Mouse (Mus musculus) brown adipose tissue, adult 24 weeks (tissue): ENCODE data around the gene Chrng. TPM values are rescaled to one million over a fixed set of nuclear protein-coding genes. Genes with fewer than 3 reads are reported as not detected.
A peak's percentile ranks its signal among the peaks of the same experiment; 100 is the strongest.

ENCODE experiments used
- H3K27ac ChIP-seq: fragments of 200-500 bp; replicated peaks from 2 replicates; pipeline ENCODE4 v1.5.1; 2012; ENCODE audit warnings: low read depth, mild to moderate bottlenecking, low read length
- H3K4me1 ChIP-seq: fragments of 200-500 bp; 2 replicates; pipeline ENCODE4 v1.6.1; 2012; ENCODE audit warnings: low read length, mixed read lengths; ENCODE audit not compliant: control insufficient read depth, insufficient read depth, insufficient read length
- H3K4me3 ChIP-seq: fragments of 200-500 bp; 2 replicates; pipeline ENCODE4 v1.5.1; 2012; ENCODE audit warnings: low read depth, mild to moderate bottlenecking, low read length, moderate library complexity; ENCODE audit not compliant: insufficient read depth
- polyA plus RNA-seq: library from polyadenylated mRNA; stranded (reverse); fragments of >200 nt; gene quantifications from 2 replicates; pipeline ENCODE4 v1.2.4, GENCODE M21; 2012; ENCODE audit not compliant: missing spikeins, insufficient read depth, insufficient read length

Chrng gene
- polyA plus RNA-seq, 1 experiment, result not detected

GRCm38 (mm10) chr1:87214748-87215147, 10.3 kb downstream of the Chrng start:
- peaks cover 14% of the 10 kb centered on the region; the same call in 1 of the 2 replicates for H3K4me1 ChIP-seq
- no peak overlapping the region for H3K27ac ChIP-seq
- H3K4me3 ChIP-seq, result peak overlapping the region; percentile 80

GRCm38 (mm10) chr1:87217938-87218337, 13.5 kb downstream of the Chrng start:
- Histone ChIP-seq H3K4me1 (peaks cover 13% of the 10 kb centered on the region; the same call in 1 of the 2 replicates), H3K27ac (no peak overlapping the region), H3K4me3 (no peak overlapping the region)

DNA sequence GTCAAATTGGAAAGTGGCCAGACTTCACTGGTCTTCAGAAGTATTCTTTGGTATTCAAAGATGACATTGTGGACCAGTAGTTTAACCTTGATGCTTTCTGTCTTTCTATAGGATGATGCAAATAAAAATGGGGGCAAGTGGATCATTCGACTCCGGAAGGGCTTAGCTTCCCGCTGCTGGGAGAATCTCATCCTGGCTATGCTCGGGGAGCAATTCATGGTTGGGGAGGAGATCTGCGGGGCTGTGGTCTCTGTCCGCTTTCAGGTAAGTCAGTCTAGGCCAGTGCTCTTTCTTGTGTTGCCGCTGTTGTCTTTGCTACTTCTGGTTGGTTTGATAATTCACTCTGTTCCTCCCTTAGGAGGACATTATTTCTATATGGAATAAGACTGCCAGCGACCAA, 21.3 kb downstream of the Chrng start:
- Histone ChIP-seq H3K4me1 (no peaks in the 10 kb centered on the region), H3K27ac (no peak overlapping the region), H3K4me3 (no peak overlapping the region)

GRCm38 (mm10) chr1:87226409-87227159, 22.1 kb downstream of the Chrng start:
- Histone ChIP-seq H3K4me1 (no peaks in the 10 kb centered on the region), H3K27ac (no peak overlapping the region), H3K4me3 (no peak overlapping the region)

- Histone ChIP-seq H3K4me3 (no peak overlapping the region), H3K4me1 (no peaks in the 10 kb centered on the region), H3K27ac (no peak overlapping the region)
These were observed 22.7 kb downstream of the Chrng start for GRCm38 (mm10) chr1:87227160-87227550.

DNA sequence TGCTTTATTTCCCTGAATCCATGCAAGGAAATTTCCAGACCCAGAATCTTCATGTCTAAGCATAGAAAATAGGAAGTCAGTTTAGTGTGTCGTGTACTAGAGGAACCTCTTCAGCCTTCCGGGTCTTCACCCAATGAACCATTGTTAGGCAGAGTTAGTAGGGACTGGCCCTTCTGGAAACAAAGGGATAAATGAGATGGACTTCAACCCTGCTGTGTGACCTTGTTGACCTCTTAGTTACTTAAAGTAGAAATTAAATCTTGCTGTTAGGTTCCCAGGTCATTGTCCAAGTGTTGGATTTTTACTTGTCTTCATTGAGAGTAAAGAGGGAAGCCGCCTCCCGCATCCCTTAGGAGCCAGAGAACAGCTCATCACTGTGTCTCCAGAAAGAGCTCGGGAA, 26.1 kb downstream of the Chrng start:
- Histone ChIP-seq H3K27ac (no peak overlapping the region), H3K4me3 (no peak overlapping the region), H3K4me1 (no peaks in the 10 kb centered on the region)

- H3K4me1 ChIP-seq, result no peaks in the 10 kb centered on the region
- H3K4me3 ChIP-seq, result no peak overlapping the region
- no peak overlapping the region for H3K27ac ChIP-seq
These were observed 27.7 kb downstream of the Chrng start for GRCm38 (mm10) chr1:87232197-87232596.

DNA sequence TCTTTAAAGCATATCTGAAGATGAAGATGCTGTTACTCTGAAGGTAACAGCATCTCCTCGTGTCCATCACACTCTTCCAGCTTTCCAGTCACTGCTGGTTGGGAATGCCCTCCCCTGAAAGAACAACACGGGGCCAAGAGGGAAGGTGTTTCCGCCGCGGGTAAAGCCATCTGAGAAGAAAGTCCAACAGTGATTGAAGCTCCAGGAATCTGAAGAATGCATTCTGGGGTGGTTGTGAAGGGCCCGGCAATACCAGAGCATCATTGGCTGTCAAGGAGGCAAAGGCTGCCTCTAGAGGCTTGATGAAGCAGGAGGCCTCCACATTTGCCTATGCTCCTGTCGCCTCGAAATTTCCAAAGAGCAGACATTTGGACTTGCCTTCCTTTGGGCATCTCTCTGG, 34.6 kb downstream of the Chrng start:
- Histone ChIP-seq H3K4me3 (no peak overlapping the region), H3K4me1 (no peaks in the 10 kb centered on the region), H3K27ac (no peak overlapping the region)

GRCm38 (mm10) chr1:87243021-87243420, 38.6 kb downstream of the Chrng start:
- Histone ChIP-seq H3K4me1 (no peaks in the 10 kb centered on the region), H3K27ac (no peak overlapping the region), H3K4me3 (no peak overlapping the region)

GRCm38 (mm10) chr1:87245430-87245829, 41.0 kb downstream of the Chrng start:
- Histone ChIP-seq H3K27ac (no peak overlapping the region), H3K4me1 (no peaks in the 10 kb centered on the region), H3K4me3 (no peak overlapping the region)

DNA sequence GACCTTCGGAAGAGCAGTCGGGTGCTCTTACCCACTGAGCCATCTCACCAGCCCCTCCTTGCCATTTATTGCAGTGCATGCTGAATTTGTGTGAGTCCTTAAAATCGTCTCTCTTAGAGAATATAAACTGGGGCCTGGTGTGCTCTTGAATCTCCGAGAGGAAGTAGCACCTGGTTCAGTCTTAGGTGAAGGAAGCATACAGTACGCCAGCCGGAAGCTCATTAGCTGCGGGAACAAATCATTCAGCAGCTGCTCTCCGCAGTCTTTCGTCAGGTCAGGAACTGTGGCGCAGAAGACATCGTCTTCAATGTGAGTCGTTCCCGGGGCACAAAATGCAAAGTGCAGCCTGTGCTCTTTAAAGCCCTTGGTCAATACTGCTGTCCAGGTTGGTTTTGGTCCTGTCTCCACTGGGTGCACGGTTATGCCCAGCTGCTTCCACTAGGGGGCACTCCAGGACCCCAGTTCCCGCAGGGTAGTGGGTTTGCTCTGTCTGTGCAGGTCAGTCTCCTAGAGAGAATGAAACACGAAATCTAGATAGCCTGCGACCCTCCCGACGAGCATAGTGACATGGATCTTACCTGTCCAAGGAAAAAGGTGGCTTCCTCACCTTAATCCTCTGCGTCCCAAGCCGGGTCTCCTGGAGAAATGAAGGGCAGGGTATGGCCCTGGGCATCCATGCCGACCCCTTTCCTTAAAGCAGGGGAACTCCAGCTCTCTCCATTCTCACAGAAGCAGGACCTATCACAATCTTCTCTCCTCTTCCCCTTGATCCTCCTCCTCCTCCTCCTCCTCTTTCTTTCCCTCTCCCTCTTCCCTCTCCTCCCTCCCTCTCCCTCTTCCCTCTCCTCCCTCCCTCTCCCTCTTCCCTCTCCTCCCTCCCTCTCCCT, 41.7 kb downstream of the Chrng start:
- Histone ChIP-seq H3K4me3 (no peak overlapping the region), H3K4me1 (no peaks in the 10 kb centered on the region), H3K27ac (no peak overlapping the region)

GRCm38 (mm10) chr1:87252040-87252609, 47.7 kb downstream of the Chrng start:
- no peaks in the 10 kb centered on the region for H3K4me1 ChIP-seq

GRCm38 (mm10) chr1:87255173-87255572, 50.7 kb downstream of the Chrng start:
- Histone ChIP-seq H3K4me3 (no peak overlapping the region), H3K4me1 (no peaks in the 10 kb centered on the region)

More at GRCm38 (mm10) chr1:87252040-87252609, 47.7 kb downstream of the Chrng start:
- Histone ChIP-seq H3K27ac (no peak overlapping the region), H3K4me3 (no peak overlapping the region)

GRCm38 (mm10) chr1:87257691-87258090, 53.2 kb downstream of the Chrng start:
- H3K4me1 ChIP-seq, result no peaks in the 10 kb centered on the region
- no peak overlapping the region for H3K27ac ChIP-seq
- H3K4me3 ChIP-seq, result no peak overlapping the region

More at GRCm38 (mm10) chr1:87255173-87255572, 50.7 kb downstream of the Chrng start:
- no peak overlapping the region for H3K27ac ChIP-seq

DNA sequence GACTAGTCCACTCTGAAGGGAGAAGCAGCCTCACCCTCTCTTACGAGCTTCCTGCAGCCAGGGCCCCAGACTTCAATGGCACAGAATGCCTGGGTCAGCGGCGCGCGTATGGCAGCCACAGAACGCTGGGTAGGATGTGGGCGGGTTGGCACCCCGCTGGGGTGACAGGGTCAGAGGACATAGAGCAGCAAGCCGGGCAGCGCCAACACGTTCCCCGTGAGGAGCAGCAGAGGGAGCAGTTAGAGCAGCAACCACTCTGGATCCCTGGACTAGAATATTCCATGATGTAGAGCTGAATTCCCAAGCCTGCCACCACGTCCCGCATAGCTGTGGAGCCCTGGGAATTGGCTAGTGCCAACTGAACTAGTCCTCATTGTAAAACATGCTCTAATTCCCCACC, 54.0 kb downstream of the Chrng start:
- no peak overlapping the region; the same call in 1 of the 2 replicates for H3K4me3 ChIP-seq
- H3K27ac ChIP-seq, result no peak overlapping the region
- H3K4me1 ChIP-seq, result no peaks in the 10 kb centered on the region
